In the genomic region with DNA sequence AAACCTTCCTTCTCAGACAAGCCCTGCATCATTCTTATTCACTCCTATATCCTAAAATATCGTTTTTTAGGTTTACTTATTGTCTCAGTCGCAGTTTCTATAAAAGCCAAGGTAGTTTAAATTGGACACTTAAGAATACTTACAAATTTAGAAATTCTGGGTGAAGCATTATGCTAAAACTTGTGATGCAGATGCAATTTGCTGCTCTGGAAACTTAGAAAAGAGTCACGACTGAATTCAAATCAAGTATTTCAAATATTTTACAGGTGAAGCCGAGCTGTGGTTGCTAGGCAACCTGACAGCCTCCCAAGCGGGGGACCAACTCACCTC, we compare ENCODE assay signal across 8 mouse cellular contexts. TPM values are rescaled to one million over a fixed set of nuclear protein-coding genes. Genes with fewer than 3 reads are reported as not detected.
DNase-seq lines count a peak whose midpoint lies in the region; ATAC-seq and TF ChIP-seq lines count a peak whose summit lies in the region.

No protein-coding gene starts in this region.

- peaks cover 23% of the 10 kb centered on the region for H3K36me3 ChIP-seq in megakaryocyte, embryonic 14.5 days (replicated peaks; ENCODE audit: low read length)
- H3K36me3 ChIP-seq in limb, embryonic 14.5 days (ENCODE audit: control insufficient read depth, insufficient read depth, low read length) = no peaks in the 10 kb centered on the region; the same call in 1 of the 2 replicates
- H3K36me3 ChIP-seq in stomach, embryonic 14.5 days (ENCODE audit: control insufficient read depth, insufficient read depth, low read length) = 0 out of 2 replicates have a peak, but pooled peaks cover under 1% of the 10 kb centered on the region

- DNase-seq in cerebellum, adult 2 months = no peak
- no peak for DNase-seq in cerebellum, adult 11 months
- no peak for DNase-seq in limb, embryonic 14.5 days (ENCODE audit: low spot score)
- DNase-seq in urinary bladder, adult 18-20 months (ENCODE audit: low spot score in 2 of 2) = no peak

- no peaks in the 10 kb centered on the region for H3K9me3 ChIP-seq in megakaryocyte, embryonic 14.5 days
- H3K9me3 ChIP-seq in limb, embryonic 14.5 days (ENCODE audit: control insufficient read depth, low read length) = no peaks in the 10 kb centered on the region
- no peaks in the 10 kb centered on the region for H3K9me3 ChIP-seq in stomach, embryonic 14.5 days (ENCODE audit: control insufficient read depth, low read depth, low read length)

- H3K4me1 ChIP-seq in cerebellum, adult 2 months (ENCODE audit: control insufficient read depth, insufficient read depth, low read length) = no peaks in the 10 kb centered on the region
- H3K4me1 ChIP-seq in megakaryocyte, embryonic 14.5 days = peaks cover 50% of the 10 kb centered on the region
- peaks cover 10% of the 10 kb centered on the region; the same call in 1 of the 2 replicates for H3K4me1 ChIP-seq in limb, embryonic 14.5 days (ENCODE audit: control insufficient read depth, insufficient read depth, low read length)
- H3K4me1 ChIP-seq in stomach, embryonic 14.5 days (ENCODE audit: control insufficient read depth, insufficient read depth, low read length) = peaks cover 6% of the 10 kb centered on the region; the same call in 1 of the 2 replicates

- TF ChIP-seq POLR2A in cerebellum, adult 2 months (IDR thresholded peaks at IDR 0.05; ENCODE audit: borderline replicate concordance, insufficient read depth, low read length) = no peak
- TF ChIP-seq POLR2A in limb, embryonic 14.5 days (IDR thresholded peaks at IDR 0.05; ENCODE audit: borderline replicate concordance, extremely low read depth, insufficient read depth, insufficient read length) = no peak

- no peak overlapping the region for H3K9ac ChIP-seq in limb, embryonic 14.5 days (ENCODE audit: low read depth, low read length, severe bottlenecking)
- no peak overlapping the region for H3K9ac ChIP-seq in stomach, embryonic 14.5 days (replicated peaks; ENCODE audit: low read depth, low read length)

- H3K27ac ChIP-seq in cerebellum, adult 2 months (ENCODE audit: insufficient read depth, low read length) = no peak overlapping the region
- no peak overlapping the region for H3K27ac ChIP-seq in limb, embryonic 14.5 days (replicated peaks; ENCODE audit: low read depth, low read length)
- no peak overlapping the region for H3K27ac ChIP-seq in stomach, embryonic 14.5 days (ENCODE audit: low read length)

- WGBS in cerebellum, adult 2 months = 1% methylated on average over 5 of the region's 5 CpGs
- 7% methylated on average over 5 of the region's 5 CpGs for WGBS in limb, embryonic 14.5 days
- WGBS in stomach, embryonic 14.5 days = 8% methylated on average over 5 of the region's 5 CpGs

- no peaks in the 10 kb centered on the region for H3K27me3 ChIP-seq in cerebellum, adult 2 months (ENCODE audit: control insufficient read depth, insufficient read depth, low read length)
- H3K27me3 ChIP-seq in megakaryocyte, embryonic 14.5 days (replicated peaks) = no peaks in the 10 kb centered on the region
- no peaks in the 10 kb centered on the region for H3K27me3 ChIP-seq in limb, embryonic 14.5 days (ENCODE audit: control insufficient read depth, insufficient read depth, low read length)
- H3K27me3 ChIP-seq in stomach, embryonic 14.5 days (ENCODE audit: control insufficient read depth, insufficient read depth, low read length) = no peaks in the 10 kb centered on the region

- TF ChIP-seq CTCF in cerebellum, adult 2 months (IDR thresholded peaks at IDR 0.05; ENCODE audit: borderline replicate concordance, insufficient read depth, low read depth, low read length) = no peak

- peak overlapping the region; percentile 43 for H3K4me2 ChIP-seq in limb, embryonic 14.5 days (replicated peaks; ENCODE audit: low read depth, low read length, severe bottlenecking)
- H3K4me2 ChIP-seq in stomach, embryonic 14.5 days (replicated peaks; ENCODE audit: low read depth, low read length) = peak overlapping the region; percentile 33

- ATAC-seq in megakaryocyte, adult 5-6 weeks (ENCODE audit: poor library complexity, severe bottlenecking) = no peak
- ATAC-seq in limb, embryonic 14.5 days (ENCODE audit: low FRiP score, low read depth) = no peak
- ATAC-seq in stomach, embryonic 14.5 days (ENCODE audit: insufficient number of reproducible peaks, insufficient read depth, low FRiP score, low read depth) = no peak
- ATAC-seq in frontal cortex, adult (ENCODE audit: low TSS enrichment) = no peak; the same call in 1 of the 2 replicates

- H3K4me3 ChIP-seq in cerebellum, adult 2 months (replicated peaks; ENCODE audit: insufficient read depth, low read depth, low read length) = peak overlapping the region; percentile 46
- peak overlapping the region; percentile 99 for H3K4me3 ChIP-seq in megakaryocyte, embryonic 14.5 days (replicated peaks)
- H3K4me3 ChIP-seq in limb, embryonic 14.5 days (replicated peaks; ENCODE audit: low read length) = peak overlapping the region; percentile 93
- H3K4me3 ChIP-seq in stomach, embryonic 14.5 days (ENCODE audit: low read depth, low read length) = peak overlapping the region; percentile 24

RNA-seq across cellular contexts. Expression of gene Hmgcs1, which starts 0.5 kb away (rescaled TPM):
- polyA plus RNA-seq in cerebellum, adult 2 months (2012; rRNA removed) = 148 and 162 TPM in 2 replicates
- 5.2 and 20.7 TPM in 2 replicates for polyA plus RNA-seq in megakaryocyte, embryonic 14.5 days (2012; ENCODE audit: insufficient read depth, low replicate concordance)
- total RNA-seq in megakaryocyte, adult 5-6 weeks (2015) = 27.6 and 29.7 TPM in 2 replicates
- 36.9 and 40.8 TPM in 2 replicates for total RNA-seq in megakaryocyte, adult 5-6 weeks (2017)
- polyA plus RNA-seq in limb, embryonic 14.5 days (2012; rRNA removed) = 84.0 and 93.0 TPM in 2 replicates
- 118 and 135 TPM in 2 replicates for polyA plus RNA-seq in limb, embryonic 14.5 days (2014; fragmentation: Nextera tagmentation; extraction: Ambion mirVana)
- polyA plus RNA-seq in stomach, embryonic 14.5 days (2014; fragmentation: Nextera tagmentation; extraction: Ambion mirVana) = 178 and 217 TPM in 2 replicates

Comparison
In these comparisons a context has a peak if more than half of its experiments do, and no peak if none do; other contexts are left out.
1. H3K4me3 ChIP-seq: peak in every context shown above with its lines; median percentile 99 in megakaryocyte, embryonic 14.5 days; 93 in limb, embryonic 14.5 days; 46 in cerebellum, adult 2 months; 24 in stomach, embryonic 14.5 days.